Mouse (Mus musculus) stomach, embryonic 14.5 days (tissue): ENCODE data around the gene Prr13. TPM values are rescaled to one million over a fixed set of nuclear protein-coding genes. Genes with fewer than 3 reads are reported as not detected.

Experiments used
- ATAC-seq: fragments of 200-750 bp; cut with Nextera tagmentation; 2 replicates; pipeline ENCODE4 v1.8.0; 2017; ENCODE audit warnings: low read depth, moderate TSS enrichment; ENCODE audit not compliant: insufficient number of reproducible peaks, insufficient read depth, low FRiP score
- H3K27ac ChIP-seq: fragments of 300-500 bp; sonication (generic); 2 replicates; pipeline ENCODE4 v1.5.1; 2014; ENCODE audit warnings: mild to moderate bottlenecking, low read length, moderate library complexity, mixed read lengths
- H3K27me3 ChIP-seq: fragments of 300-500 bp; sonication (generic); 2 replicates; pipeline ENCODE4 v1.6.1; 2014; ENCODE audit warnings: low read length, control low read depth, mixed read lengths; ENCODE audit not compliant: control insufficient read depth, insufficient read depth
- H3K36me3 ChIP-seq: fragments of 300-500 bp; sonication (generic); 2 replicates; pipeline ENCODE4 v1.6.1; 2014; ENCODE audit warnings: mild to moderate bottlenecking, control low read depth, low read length, moderate library complexity, mixed read lengths; ENCODE audit not compliant: control insufficient read depth, insufficient read depth
- H3K4me1 ChIP-seq: fragments of 300-500 bp; sonication (generic); 2 replicates; pipeline ENCODE4 v1.6.1; 2014; ENCODE audit warnings: low read length, control low read depth, mixed read lengths; ENCODE audit not compliant: control insufficient read depth, insufficient read depth
- H3K4me2 ChIP-seq: fragments of 300-500 bp; sonication (generic); replicated peaks from 2 replicates; pipeline ENCODE4 v1.6.1; 2014; ENCODE audit warnings: low read depth, low read length, control low read depth
- H3K4me3 ChIP-seq: fragments of 300-500 bp; sonication (generic); 2 replicates; pipeline ENCODE4 v1.5.1; 2014; ENCODE audit warnings: low read depth, low read length, control low read depth
- H3K9ac ChIP-seq: fragments of 300-500 bp; sonication (generic); replicated peaks from 2 replicates; pipeline ENCODE4 v1.6.1; 2014; ENCODE audit warnings: low read depth, mild to moderate bottlenecking, control low read depth, low read length, moderate library complexity, mixed read lengths
- H3K9me3 ChIP-seq: fragments of 300-500 bp; sonication (generic); 2 replicates; pipeline ENCODE4 v1.6.1; 2016; ENCODE audit warnings: low read depth, low read length, control low read depth; ENCODE audit not compliant: control insufficient read depth
- WGBS: fragments of 180-500 bp; shearing (Covaris S2); extraction: QIAGEN DNeasy Blood & Tissue Kit; methylation state at CpG from one replicate; pipeline ENCODE4 v1.1.7; 2014; 5-methylcytosine and 5-hydroxymethylcytosine counted together
- polyA plus RNA-seq: library from polyadenylated mRNA; unstranded; fragments of >200 nt; fragmentation: Nextera tagmentation; extraction: Ambion mirVana; gene quantifications from 2 replicates; pipeline ENCODE4 v1.2.1, GENCODE M21; 2014

Gene Prr13
- polyA plus RNA-seq, 1 experiment from 2014 or later = 132 TPM

DNA sequence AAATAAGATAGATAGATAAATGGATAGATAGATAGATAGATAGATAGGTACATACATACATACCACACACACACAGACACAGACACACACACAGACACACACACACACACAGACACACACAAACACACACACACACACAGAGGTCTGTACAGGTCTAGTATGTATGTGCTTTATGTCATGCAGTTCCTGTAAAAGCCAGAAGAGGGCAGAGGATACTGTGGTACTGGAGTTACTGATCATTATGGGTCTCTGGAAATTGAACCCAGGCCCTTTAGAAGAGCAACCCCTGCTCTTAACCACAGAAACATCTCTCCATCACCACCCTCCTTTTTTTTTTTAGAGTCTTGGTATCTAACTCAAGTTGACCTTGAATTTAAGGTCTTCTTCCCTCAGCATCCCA is 4.8 kb downstream of the Prr13 start:
- Histone ChIP-seq H3K27ac (no peak overlapping the region), H3K4me2 (no peak overlapping the region), H3K36me3 (no peaks in the 10 kb centered on the region), H3K4me1 (0 out of 2 replicates have a peak, but pooled peaks cover 4% of the 10 kb centered on the region), H3K9ac (no peak overlapping the region), H3K4me3 (no peak overlapping the region), H3K27me3 (no peaks in the 10 kb centered on the region), H3K9me3 (no peaks in the 10 kb centered on the region)
- ATAC-seq = no peak

DNA sequence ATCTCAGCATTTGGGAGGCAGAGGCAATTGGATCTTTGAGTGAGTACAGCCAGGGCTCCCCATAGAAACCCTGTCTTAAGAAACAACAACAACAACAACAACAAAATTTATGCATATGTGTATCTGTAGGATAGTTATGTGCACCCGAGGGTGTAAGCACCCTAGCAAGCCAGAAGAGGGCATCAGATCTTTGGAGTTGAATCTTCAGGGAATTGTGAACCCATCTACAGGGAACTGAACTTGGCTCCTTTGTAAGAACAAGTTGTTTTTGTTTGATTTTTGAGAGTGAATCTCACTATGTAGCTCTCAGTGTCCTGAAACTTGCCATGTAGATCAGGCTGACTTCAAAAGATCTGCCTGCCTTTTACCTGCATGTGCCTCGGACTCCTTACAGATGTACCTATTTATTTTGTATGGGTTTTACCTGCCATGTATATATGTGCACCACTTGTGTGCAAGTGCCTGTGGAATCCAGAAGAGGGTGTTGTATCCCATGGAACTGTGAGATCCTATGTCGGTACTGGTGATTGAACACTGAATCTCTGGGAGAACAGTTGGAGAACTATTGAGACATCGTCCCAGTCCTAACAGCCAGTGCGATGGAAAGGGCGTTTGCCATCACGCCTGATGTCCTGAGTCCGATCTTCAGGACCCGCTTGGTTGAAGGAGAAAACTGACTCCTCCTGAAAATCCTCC is 10.0 kb downstream of the Prr13 start:
- Histone ChIP-seq H3K27me3 (no peaks in the 10 kb centered on the region), H3K4me2 (no peak overlapping the region), H3K4me3 (no peak overlapping the region), H3K9ac (no peak overlapping the region), H3K36me3 (peaks cover 6% of the 10 kb centered on the region; the same call in 1 of the 2 replicates), H3K27ac (no peak overlapping the region), H3K9me3 (no peaks in the 10 kb centered on the region), H3K4me1 (peaks cover 8% of the 10 kb centered on the region; the same call in 1 of the 2 replicates)
- 95% methylated on average over 9 of the region's 9 CpGs for WGBS
- no peak for ATAC-seq

DNA sequence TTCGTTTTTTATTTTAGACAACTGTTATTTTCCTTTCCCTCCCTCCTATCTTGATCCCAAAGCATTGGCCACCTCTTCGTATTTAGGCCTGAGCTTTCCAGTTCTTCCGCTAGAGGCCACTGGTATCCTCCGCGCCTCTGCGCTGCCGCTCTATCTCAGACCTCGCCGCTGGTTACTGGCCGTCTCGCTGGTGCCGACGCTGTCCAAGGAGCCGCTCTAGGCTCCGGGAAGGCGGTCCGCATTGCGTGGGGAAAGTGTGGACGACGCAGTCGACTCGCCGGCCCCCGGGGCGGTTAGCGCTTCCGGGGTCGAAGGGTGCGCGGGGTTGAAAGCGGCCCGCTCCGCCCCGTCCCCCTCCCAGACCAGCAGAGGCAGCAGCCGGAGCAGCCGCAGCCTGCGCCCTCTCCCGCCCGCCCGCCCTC is 11.4 kb downstream of the Prr13 start, which contains the start of gene Pcbp2:
TSS of gene Pcbp2 (plus strand) at position 357 of the 422 bp plus-strand sequence.
- Histone ChIP-seq H3K36me3 (peaks cover 18% of the 10 kb centered on the region), H3K27ac (peak within 1 kb of the TSS; percentile 98), H3K4me3 (peak within 1 kb of the TSS; percentile 70), H3K4me1 (peaks cover 8% of the 10 kb centered on the region; the same call in 1 of the 2 replicates), H3K27me3 (no peaks in the 10 kb centered on the region), H3K9ac (peak within 1 kb of the TSS; percentile 81), H3K4me2 (peak within 1 kb of the TSS; percentile 77), H3K9me3 (no peaks in the 10 kb centered on the region)
- peak; percentile 100 for ATAC-seq
- WGBS = under 1% methylated on average over 36 of the region's 40 CpGs

DNA sequence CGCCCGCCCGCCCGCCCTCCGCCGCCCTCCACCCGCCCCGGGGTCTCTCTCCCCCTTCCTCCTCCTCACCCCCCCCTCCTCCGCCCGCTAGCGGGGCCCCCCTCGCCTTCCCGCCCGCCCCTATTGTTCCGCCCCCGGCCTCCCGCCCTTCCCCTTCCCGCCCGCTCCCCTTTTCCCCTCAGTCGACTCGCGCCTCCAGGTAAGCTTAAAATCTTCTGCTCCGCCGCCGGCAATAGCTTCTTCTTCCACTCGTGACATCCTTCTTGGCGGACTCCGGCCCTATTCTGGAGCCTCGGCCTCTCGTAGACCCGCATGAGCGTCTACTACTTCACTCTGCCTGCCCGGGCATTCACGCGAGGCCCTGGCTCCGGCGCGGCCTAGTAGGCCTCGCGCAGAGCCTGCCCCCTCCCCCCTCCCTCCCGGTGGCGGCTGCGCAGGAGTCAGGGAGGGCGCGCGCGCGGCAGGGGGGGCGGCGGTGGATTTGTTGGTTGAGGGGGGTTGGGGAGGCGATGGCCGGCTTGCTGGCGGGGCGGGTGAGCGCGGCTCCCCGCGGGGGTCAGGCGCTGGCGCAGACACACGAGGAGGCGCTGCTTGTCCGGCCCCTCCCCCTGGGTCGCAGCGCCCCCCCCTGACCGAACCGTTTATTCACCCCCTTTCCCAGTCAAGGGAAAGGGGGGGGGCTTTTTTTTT is 11.9 kb downstream of the Prr13 start:
- ATAC-seq = peak; percentile 57
- 2% methylated on average over 39 of the region's 67 CpGs for WGBS
- peaks cover 8% of the 10 kb centered on the region; the same call in 1 of the 2 replicates for H3K4me1 ChIP-seq

DNA sequence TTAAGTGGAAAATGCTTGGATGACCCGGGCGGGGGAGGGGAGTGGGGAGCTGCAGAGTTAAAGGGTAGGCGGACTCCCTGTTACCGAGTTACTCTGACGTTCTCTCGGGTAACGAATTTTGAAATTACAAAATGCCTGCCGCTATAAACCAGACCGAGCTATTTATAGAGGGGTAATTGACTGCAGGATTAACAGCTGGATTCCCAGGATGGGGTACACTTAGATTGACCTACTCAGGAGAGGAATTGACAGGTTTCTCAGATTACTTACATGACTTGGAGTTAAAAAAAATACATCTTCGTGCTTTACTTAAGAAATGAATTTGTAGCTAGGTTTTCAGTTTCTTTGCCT is 12.4 kb downstream of the Prr13 start:
- peak overlapping the region; percentile 77 for H3K4me2 ChIP-seq
- peaks cover 8% of the 10 kb centered on the region; the same call in 1 of the 2 replicates for H3K4me1 ChIP-seq
- peak overlapping the region; percentile 70 for H3K4me3 ChIP-seq
- H3K9ac ChIP-seq = peak overlapping the region; percentile 81
- H3K36me3 ChIP-seq = peaks cover 28% of the 10 kb centered on the region
- H3K27me3 ChIP-seq = no peaks in the 10 kb centered on the region
- WGBS = under 1% methylated on average over 10 of the region's 10 CpGs
- no peaks in the 10 kb centered on the region for H3K9me3 ChIP-seq
- H3K27ac ChIP-seq = peak overlapping the region; percentile 98; the same call in 1 of the 2 replicates
- no peak for ATAC-seq

More for the DNA sequence above, 11.9 kb downstream of the Prr13 start:
- H3K9me3 ChIP-seq = no peaks in the 10 kb centered on the region
- peak overlapping the region; percentile 98 for H3K27ac ChIP-seq
- peak overlapping the region; percentile 81 for H3K9ac ChIP-seq
- H3K4me3 ChIP-seq = peak overlapping the region; percentile 70
- H3K36me3 ChIP-seq = peaks cover 24% of the 10 kb centered on the region
- peak overlapping the region; percentile 77 for H3K4me2 ChIP-seq
- no peaks in the 10 kb centered on the region for H3K27me3 ChIP-seq

DNA sequence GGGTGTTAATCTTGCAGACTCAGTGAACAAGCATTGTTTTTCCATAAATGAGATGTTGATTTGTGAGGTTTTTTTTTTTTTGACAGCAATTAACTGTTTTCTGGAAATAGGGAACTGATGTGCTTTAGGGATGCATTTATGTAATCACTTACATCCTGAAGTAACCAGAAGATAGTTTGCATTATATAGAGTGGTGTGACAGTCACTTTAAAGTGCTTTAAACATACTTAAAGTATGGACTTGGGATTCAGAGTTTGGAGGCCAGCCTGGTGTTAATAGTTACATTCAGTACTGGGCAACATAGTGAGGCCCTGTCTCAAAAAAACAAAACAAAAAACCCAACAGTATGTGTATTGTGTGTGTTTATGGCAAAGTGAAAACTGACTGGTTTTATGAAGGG is 12.9 kb downstream of the Prr13 start:
- H3K9ac ChIP-seq = 0 out of 2 replicates have a peak overlapping the region, but pooled peaks have one; percentile 81
- no peak for ATAC-seq
- H3K4me2 ChIP-seq = peak overlapping the region; percentile 77
- no peaks in the 10 kb centered on the region for H3K9me3 ChIP-seq
- no peaks in the 10 kb centered on the region for H3K27me3 ChIP-seq
- peaks cover 8% of the 10 kb centered on the region; the same call in 1 of the 2 replicates for H3K4me1 ChIP-seq
- H3K4me3 ChIP-seq = peak overlapping the region; percentile 70
- no peak overlapping the region for H3K27ac ChIP-seq
- peaks cover 33% of the 10 kb centered on the region for H3K36me3 ChIP-seq

DNA sequence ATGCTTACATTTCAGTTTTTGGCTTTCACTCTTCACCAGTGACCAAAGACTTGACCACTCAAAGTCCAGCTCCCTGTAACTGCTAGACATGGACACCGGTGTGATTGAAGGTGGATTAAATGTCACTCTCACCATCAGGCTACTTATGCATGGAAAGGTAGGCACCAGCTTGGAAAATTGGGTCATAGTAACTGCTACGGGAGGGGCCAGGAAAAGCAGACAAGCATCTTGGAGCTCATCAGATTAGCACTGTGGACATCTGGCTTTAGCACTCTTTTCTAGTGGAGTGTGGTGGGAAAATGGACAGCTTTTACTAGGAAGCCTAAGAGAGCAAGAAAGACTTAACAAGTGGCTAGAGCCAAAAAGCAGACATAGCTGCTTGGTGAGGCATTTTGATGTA is 14.4 kb downstream of the Prr13 start:
- H3K9ac ChIP-seq = no peak overlapping the region
- no peaks in the 10 kb centered on the region for H3K9me3 ChIP-seq
- H3K4me1 ChIP-seq = peaks cover 8% of the 10 kb centered on the region; the same call in 1 of the 2 replicates
- no peak for ATAC-seq
- H3K36me3 ChIP-seq = peaks cover 47% of the 10 kb centered on the region
- WGBS = 75% methylated on average over 2 of the region's 2 CpGs
- no peaks in the 10 kb centered on the region for H3K27me3 ChIP-seq
- H3K27ac ChIP-seq = no peak overlapping the region
- no peak overlapping the region for H3K4me2 ChIP-seq
- no peak overlapping the region for H3K4me3 ChIP-seq

DNA sequence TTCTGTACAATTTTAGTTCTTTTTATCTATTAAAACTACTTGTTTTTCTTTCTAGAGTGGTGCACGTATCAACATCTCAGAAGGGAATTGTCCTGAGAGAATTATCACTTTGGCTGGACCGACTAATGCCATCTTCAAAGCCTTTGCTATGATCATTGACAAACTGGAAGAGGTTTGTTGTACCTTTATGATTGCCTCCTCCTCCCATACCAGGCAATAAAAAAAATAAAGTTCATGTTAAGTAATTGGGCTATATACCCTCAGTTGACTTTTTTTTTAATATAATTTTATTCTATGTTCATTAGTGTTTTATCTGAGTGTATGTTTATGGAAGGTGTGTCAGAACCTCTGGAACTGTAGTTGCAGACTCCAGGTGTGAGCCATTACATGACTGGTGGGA is 15.7 kb downstream of the Prr13 start:
- Histone ChIP-seq H3K36me3 (peaks cover 58% of the 10 kb centered on the region), H3K4me3 (no peak overlapping the region), H3K4me2 (no peak overlapping the region), H3K4me1 (peaks cover 8% of the 10 kb centered on the region; the same call in 1 of the 2 replicates), H3K27ac (no peak overlapping the region), H3K9ac (no peak overlapping the region), H3K9me3 (no peaks in the 10 kb centered on the region), H3K27me3 (no peaks in the 10 kb centered on the region)
- ATAC-seq = no peak
- WGBS = 82% methylated on average over 2 of the region's 2 CpGs
